Mouse (Mus musculus) sigmoid colon, adult 10 weeks (tissue): Measurements from ENCODE around the gene Gm9507. TPM values are rescaled to one million over a fixed set of nuclear protein-coding genes. Genes with fewer than 3 reads are reported as not detected.

Experiments
- polyA plus RNA-seq: library from polyadenylated mRNA; stranded (reverse); fragments of 350-450 nt; fragmentation: Illumina TruSeq; extraction: RNeasy Lipid Tissue Mini Kit (QIAGEN cat#74804); gene quantifications from one replicate; pipeline ENCODE4 v1.2.3, GENCODE M21; 2014; ENCODE audit warnings: low read depth, low replicate concordance

Gene Gm9507
- polyA plus RNA-seq: not detected

GRCm38 (mm10) chr10:77811743-77812142 lies at the start of gene Gm9507:
Gene Gm9507, minus strand, starts transcription at chr10:77811843.

GRCm38 (mm10) chr10:77852559-77852958 lies 40.9 kb upstream of the Gm9507 start, which contains the start of gene Gm10318:
Gene Gm10318, plus strand, starts transcription at chr10:77852859.

GRCm38 (mm10) chr10:77846503-77846902 lies 34.9 kb upstream of the Gm9507 start, which contains the start of gene Gm36176:
Gene Gm36176, plus strand, starts transcription at chr10:77846803.

GRCm38 (mm10) chr10:77835647-77836046 lies 24.0 kb upstream of the Gm9507 start, which contains the start of gene Krtap10-10:
Gene Krtap10-10, plus strand, starts transcription at chr10:77835947.

GRCm38 (mm10) chr10:77826951-77827350 lies 15.3 kb upstream of the Gm9507 start, which contains the start of gene Krtap10-4:
Gene Krtap10-4, minus strand, starts transcription at chr10:77827095.

GRCm38 (mm10) chr10:77814382-77814781 lies 2.7 kb upstream of the Gm9507 start, which contains the start of gene Gm2696:
Gene Gm2696, plus strand, starts transcription at chr10:77814682.

GRCm38 (mm10) chr10:77798921-77799508 lies 12.6 kb downstream of the Gm9507 start, which contains the start of gene Gm19668:
Gene Gm19668, minus strand, starts transcription at chr10:77799133.

GRCm38 (mm10) chr10:77794976-77795375 lies 16.7 kb downstream of the Gm9507 start, which contains the start of gene Gm9639:
Gene Gm9639, minus strand, starts transcription at chr10:77795076.

GRCm38 (mm10) chr10:77787876-77788275 lies 23.8 kb downstream of the Gm9507 start, which contains the start of gene Gm7137:
Gene Gm7137, minus strand, starts transcription at chr10:77788200.

GRCm38 (mm10) chr10:77782442-77782841 lies 29.2 kb downstream of the Gm9507 start, which contains the start of gene Gm3250:
Gene Gm3250, minus strand, starts transcription at chr10:77782542.

GRCm38 (mm10) chr10:77776844-77777243 lies 34.8 kb downstream of the Gm9507 start, which contains the start of gene Gm7138:
Gene Gm7138, minus strand, starts transcription at chr10:77776944.

GRCm38 (mm10) chr10:77771225-77771624 lies 40.4 kb downstream of the Gm9507 start, which contains the start of gene Gm3238:
Gene Gm3238, minus strand, starts transcription at chr10:77771325.

Other genes with a start within 250 kb of the Gm9507 start
- 193 TPM for gene Pttg1ip, start 230.1 kb downstream of the Gm9507 start, polyA plus RNA-seq
- gene Sumo3, start 205.7 kb downstream of the Gm9507 start, polyA plus RNA-seq: 76.1 TPM
- 1.6 TPM for gene Gm49325, start 205.6 kb downstream of the Gm9507 start, polyA plus RNA-seq
- 7.3 TPM for gene Ube2g2, start 189.6 kb downstream of the Gm9507 start, polyA plus RNA-seq
- gene Tspear, start 125.3 kb downstream of the Gm9507 start, polyA plus RNA-seq: not detected
- not detected for gene Gm19402, start 121.1 kb downstream of the Gm9507 start, polyA plus RNA-seq
- gene Gm9508, start 114.6 kb downstream of the Gm9507 start, polyA plus RNA-seq: not detected
- not detected for gene Gm10272, start 105.2 kb downstream of the Gm9507 start, polyA plus RNA-seq
- gene Gm10024, start 100.4 kb downstream of the Gm9507 start, polyA plus RNA-seq: not detected
- gene Gm10142, start 96.0 kb downstream of the Gm9507 start, polyA plus RNA-seq: not detected
- gene Krtap12-1, start 91.2 kb downstream of the Gm9507 start, polyA plus RNA-seq: not detected
- gene Gm10100, start 85.4 kb downstream of the Gm9507 start, polyA plus RNA-seq: not detected
- not detected for gene Gm18596, start 69.2 kb downstream of the Gm9507 start, polyA plus RNA-seq
- gene Gm9736, start 60.5 kb downstream of the Gm9507 start, polyA plus RNA-seq: not detected
- not detected for gene Gm3233, start 52.2 kb downstream of the Gm9507 start, polyA plus RNA-seq
- not detected for gene Gm3238, start 40.5 kb downstream of the Gm9507 start, polyA plus RNA-seq
- not detected for gene Gm7138, start 34.9 kb downstream of the Gm9507 start, polyA plus RNA-seq
- not detected for gene Gm3250, start 29.3 kb downstream of the Gm9507 start, polyA plus RNA-seq
- not detected for gene Gm7137, start 23.6 kb downstream of the Gm9507 start, polyA plus RNA-seq
- not detected for gene Gm9639, start 16.8 kb downstream of the Gm9507 start, polyA plus RNA-seq
- not detected for gene Gm19668, start 12.7 kb downstream of the Gm9507 start, polyA plus RNA-seq
- not detected for gene Gm2696, start 2.8 kb upstream of the Gm9507 start, polyA plus RNA-seq
- gene Krtap10-4, start 15.3 kb upstream of the Gm9507 start, polyA plus RNA-seq: not detected
- not detected for gene Krtap10-10, start 24.1 kb upstream of the Gm9507 start, polyA plus RNA-seq
- gene Gm36176, start 35.0 kb upstream of the Gm9507 start, polyA plus RNA-seq: not detected
- not detected for gene Gm10318, start 41.0 kb upstream of the Gm9507 start, polyA plus RNA-seq
- not detected for gene Gm3285, start 50.1 kb upstream of the Gm9507 start, polyA plus RNA-seq
- 2.1 TPM for gene Lrrc3, start 90.7 kb upstream of the Gm9507 start, polyA plus RNA-seq
- 0.38 TPM for gene Trpm2, start 158.7 kb upstream of the Gm9507 start, polyA plus RNA-seq
- 1.0 TPM for gene 1810043G02Rik, start 166.7 kb upstream of the Gm9507 start, polyA plus RNA-seq
- gene Pfkl, start 198.2 kb upstream of the Gm9507 start, polyA plus RNA-seq: 2.6 TPM
- gene Dnmt3l, start 230.1 kb upstream of the Gm9507 start, polyA plus RNA-seq: 0.41 TPM
- not detected for gene Aire, start 231.8 kb upstream of the Gm9507 start, polyA plus RNA-seq